Mouse (Mus musculus) frontal cortex, adult 2 months (tissue): Measurements from ENCODE around the gene Slc25a39. TPM values are rescaled to one million over a fixed set of nuclear protein-coding genes. Genes with fewer than 3 reads are reported as not detected.
"Not testable (repeated sequence)": the region's sequence is repeated elsewhere in the genome, so short reads cannot be mapped to it uniquely, and the experiment has no call there.

Experiments used
- DNase-seq, 2 experiments: peaks; one replicate each; pipeline ENCODE4 v3.0.0; 2022; ENCODE audit warnings: low spot score in 1 of 2; ENCODE audit errors: extremely low spot score in 1 of 2
- polyA plus RNA-seq: library from polyadenylated mRNA; depleted of rRNA; stranded (reverse); fragments of >200 nt; gene quantifications from 2 replicates; pipeline ENCODE4 v1.2.3, GENCODE M21; 2012

Gene Slc25a39
- polyA plus RNA-seq, 1 experiment, result 82.9 TPM

GRCm38 (mm10) chr11:102398007-102398825 lies 9.5 kb downstream of the Slc25a39 start:
- DNase-seq, result peak in 1 of 2 experiments; percentile 63

GRCm38 (mm10) chr11:102396671-102397141 lies 11.0 kb downstream of the Slc25a39 start:
- peak in 1 of 2 experiments; percentile 62 for DNase-seq

GRCm38 (mm10) chr11:102396263-102396662 lies 11.5 kb downstream of the Slc25a39 start:
- no peak for DNase-seq

GRCm38 (mm10) chr11:102395250-102395649 lies 12.5 kb downstream of the Slc25a39 start:
- DNase-seq, result peak in 1 of 2 experiments; percentile 33

- DNase-seq, result peak in 1 of 2 experiments; percentile 26
Observed at GRCm38 (mm10) chr11:102394421-102395124, 13.2 kb downstream of the Slc25a39 start.

GRCm38 (mm10) chr11:102393719-102394420 lies 13.9 kb downstream of the Slc25a39 start:
- DNase-seq, result peak in 1 of 2 experiments; percentile 69

GRCm38 (mm10) chr11:102393238-102393634 lies 14.5 kb downstream of the Slc25a39 start, which contains the start of gene Rundc3a:
Gene Rundc3a, plus strand, starts transcription at chr11:102393403.
- peak; percentile 89 to 97 for DNase-seq

GRCm38 (mm10) chr11:102392441-102393237 lies 15.1 kb downstream of the Slc25a39 start:
- no peak for DNase-seq

- DNase-seq, result not testable (repeated sequence)
Observed at GRCm38 (mm10) chr11:102389436-102389835, 18.3 kb downstream of the Slc25a39 start.

GRCm38 (mm10) chr11:102386121-102386520 lies 21.6 kb downstream of the Slc25a39 start:
- no peak for DNase-seq

GRCm38 (mm10) chr11:102385075-102385474 lies 22.7 kb downstream of the Slc25a39 start:
- no peak for DNase-seq

- DNase-seq, result peak in 1 of 2 experiments; percentile 74
Observed at GRCm38 (mm10) chr11:102384418-102384817, 23.3 kb downstream of the Slc25a39 start.

- peak in 1 of 2 experiments; percentile 26 for DNase-seq
Observed at GRCm38 (mm10) chr11:102383365-102384136, 24.2 kb downstream of the Slc25a39 start.

- DNase-seq, result no peak
Observed at GRCm38 (mm10) chr11:102382794-102383193, 25.0 kb downstream of the Slc25a39 start.

GRCm38 (mm10) chr11:102381341-102382100 lies 26.2 kb downstream of the Slc25a39 start:
- no peak for DNase-seq

- DNase-seq, result no peak
Observed at GRCm38 (mm10) chr11:102380091-102380490, 27.7 kb downstream of the Slc25a39 start.

- no peak for DNase-seq
Observed at GRCm38 (mm10) chr11:102377186-102377585, 30.6 kb downstream of the Slc25a39 start.

GRCm38 (mm10) chr11:102376196-102376835 lies 31.4 kb downstream of the Slc25a39 start:
- no peak for DNase-seq
